Mouse (Mus musculus) spleen, adult 2 months (tissue): ENCODE measurements around the gene Lbhd2. TPM values are rescaled to one million over a fixed set of nuclear protein-coding genes. Genes with fewer than 3 reads are reported as not detected.

ENCODE experiments used
- DNase-seq, 2 experiments: peaks; one replicate each; pipeline versions ENCODE4 v3.0.0 to v3.0.0-alpha.2; 2012 to 2021; ENCODE audit warnings: low spot score in 2 of 2, low read depth in 1 of 2
- H3K27ac ChIP-seq: fragments of 200-500 bp; 2 replicates; pipeline ENCODE4 v1.5.1; 2012; ENCODE audit warnings: low read length, inconsistent platforms; ENCODE audit not compliant: insufficient read depth
- H3K27me3 ChIP-seq: fragments of 200-500 bp; 2 replicates; pipeline ENCODE4 v1.6.1; 2012; ENCODE audit warnings: mild to moderate bottlenecking, moderate library complexity, low read length, inconsistent platforms; ENCODE audit not compliant: control insufficient read depth, insufficient read depth
- H3K36me3 ChIP-seq: fragments of 200-500 bp; 2 replicates; pipeline ENCODE4 v1.6.1; 2012; ENCODE audit warnings: mild to moderate bottlenecking, low read length, inconsistent platforms; ENCODE audit not compliant: control insufficient read depth, insufficient read depth
- H3K4me1 ChIP-seq: fragments of 200-500 bp; 2 replicates; pipeline ENCODE4 v1.6.1; 2011; ENCODE audit warnings: inconsistent platforms; ENCODE audit not compliant: control insufficient read depth, insufficient read depth, insufficient read length
- H3K4me3 ChIP-seq: fragments of 200-500 bp; 2 replicates; pipeline ENCODE4 v1.5.1; 2011; ENCODE audit warnings: mild to moderate bottlenecking, inconsistent platforms; ENCODE audit not compliant: insufficient read depth, insufficient read length; ENCODE audit errors: extremely low read depth
- CTCF ChIP-seq: fragments of 200-500 bp; IDR thresholded peaks from 2 replicates; pipeline ENCODE4 v1.5.1; 2011; ENCODE audit warnings: mild to moderate bottlenecking, inconsistent platforms; ENCODE audit not compliant: insufficient read depth, insufficient read length, insufficient replicate concordance; ENCODE audit errors: extremely low read depth
- POLR2A ChIP-seq: fragments of 200-500 bp; IDR thresholded peaks from 2 replicates; pipeline ENCODE4 v1.6.1; 2011; ENCODE audit warnings: low read depth, low read length, inconsistent platforms
- WGBS: fragments of 180-500 bp; shearing (Covaris S2); methylation state at CpG from one replicate; pipeline ENCODE4 v1.1.7; 2018; 5-methylcytosine and 5-hydroxymethylcytosine counted together
- polyA plus RNA-seq: library from polyadenylated mRNA; depleted of rRNA; stranded (reverse); fragments of >200 nt; gene quantifications from 2 replicates; pipeline ENCODE4 v1.2.3, GENCODE M21; 2012; rRNA removed

Lbhd2 gene
- polyA plus RNA-seq, 1 experiment: 2.0 TPM

GRCm38 (mm10) chr12:111455311-111455846 is 48.8 kb downstream of the Lbhd2 start:
- Histone ChIP-seq H3K4me1 (no peaks in the 10 kb centered on the region), H3K27ac (no peak overlapping the region), H3K27me3 (no peaks in the 10 kb centered on the region), H3K4me3 (no peak overlapping the region), H3K36me3 (no peaks in the 10 kb centered on the region)
- WGBS: 83% methylated on average over 12 of the region's 12 CpGs
- DNase-seq: no peak
- TF ChIP-seq CTCF (no peak), POLR2A (no peak)

- no peak overlapping the region for H3K27ac ChIP-seq
- 77% methylated on average over 8 of the region's 8 CpGs for WGBS
Measured at GRCm38 (mm10) chr12:111455860-111456259, 49.3 kb downstream of the Lbhd2 start.

GRCm38 (mm10) chr12:111457742-111458141 is 51.1 kb downstream of the Lbhd2 start:
- 85% methylated on average over 1 of the region's 1 CpGs for WGBS
- Histone ChIP-seq H3K27ac (no peak overlapping the region), H3K27me3 (no peaks in the 10 kb centered on the region), H3K36me3 (no peaks in the 10 kb centered on the region), H3K4me3 (no peak overlapping the region), H3K4me1 (no peaks in the 10 kb centered on the region)
- DNase-seq: no peak
- no peak for TF ChIP-seq CTCF
- no peak for TF ChIP-seq POLR2A

More at GRCm38 (mm10) chr12:111455860-111456259, 49.3 kb downstream of the Lbhd2 start:
- no peak for DNase-seq
- Histone ChIP-seq H3K4me1 (no peaks in the 10 kb centered on the region), H3K4me3 (no peak overlapping the region), H3K36me3 (no peaks in the 10 kb centered on the region), H3K27me3 (no peaks in the 10 kb centered on the region)
- TF ChIP-seq POLR2A (no peak), CTCF (no peak)

Other genes starting within 250 kb of the Lbhd2 start
- 29.2 and 37.7 TPM in 2 replicates for gene Traf3, start 240.4 kb upstream of the Lbhd2 start, polyA plus RNA-seq
- gene 4930595D18Rik, start 222.3 kb upstream of the Lbhd2 start, polyA plus RNA-seq: not detected in 2 replicates
- 1.2 and 2.3 TPM in 2 replicates for gene Amn, start 135.7 kb upstream of the Lbhd2 start, polyA plus RNA-seq
- 78.4 and 91.2 TPM in 2 replicates for gene Cdc42bpb, start 29.1 kb upstream of the Lbhd2 start, polyA plus RNA-seq
- 36.2 and 50.4 TPM in 2 replicates for gene Exoc3l4, start 10.2 kb downstream of the Lbhd2 start, polyA plus RNA-seq
- gene Tnfaip2, start 35.7 kb downstream of the Lbhd2 start, polyA plus RNA-seq: 46.4 and 51.9 TPM in 2 replicates
- 0.64 and 2.2 TPM in 2 replicates for gene Gm266, start 79.0 kb downstream of the Lbhd2 start, polyA plus RNA-seq
- gene Eif5, start 131.2 kb downstream of the Lbhd2 start, polyA plus RNA-seq: 72.9 and 100 TPM in 2 replicates
- gene Mark3, start 167.7 kb downstream of the Lbhd2 start, polyA plus RNA-seq: 19.8 and 21.4 TPM in 2 replicates